ENCODE assay signal across 28 mouse cellular contexts in genomic region chr15:56479015-56479414, GRCm38 (mm10).
A peak's percentile ranks its signal among the peaks of the same experiment; 100 is the strongest.
DNase-seq lines count a peak whose midpoint lies in the region; ATAC-seq and TF ChIP-seq lines count a peak whose summit lies in the region.
"Had no signal": no experiment of that assay in that cellular context is flagged by ENCODE, and none has a peak within 500 bp of the region (broad histone marks: within the 10 kb centered on the region; RNA-seq: fewer than 3 reads in every experiment).

No protein-coding gene starts in this region.

- no peak overlapping the region for H3K27ac ChIP-seq in embryonic facial prominence, embryonic 14.5 days (replicated peaks; ENCODE audit: low read depth, low read length)
- no peak overlapping the region for H3K27ac ChIP-seq in limb, embryonic 14.5 days (replicated peaks; ENCODE audit: low read depth, low read length)
- no peak overlapping the region for H3K27ac ChIP-seq in midbrain, embryonic 11.5 days (ENCODE audit: low read depth, low read length)
- H3K27ac ChIP-seq: heart, embryonic 10.5 days; hindbrain, embryonic 12.5 days; hindbrain, postnatal 0 days; intestine, embryonic 15.5 days; liver, embryonic 13.5 days; midbrain, embryonic 10.5 days; neural tube, embryonic 12.5 days had no signal

- H3K4me3 ChIP-seq in embryonic facial prominence, embryonic 14.5 days (ENCODE audit: low read depth, low read length) = no peak overlapping the region
- no peak overlapping the region for H3K4me3 ChIP-seq in limb, embryonic 14.5 days (replicated peaks; ENCODE audit: low read length)
- H3K4me3 ChIP-seq in midbrain, embryonic 11.5 days (ENCODE audit: low read depth, low read length) = no peak overlapping the region
- H3K4me3 ChIP-seq: heart, embryonic 10.5 days; hindbrain, embryonic 12.5 days; intestine, embryonic 15.5 days; liver, embryonic 13.5 days; midbrain, embryonic 10.5 days; myocyte; neural tube, embryonic 12.5 days had no signal

- ATAC-seq in embryonic facial prominence, embryonic 14.5 days (ENCODE audit: low read depth) = no peak
- peak; percentile 71; the same call in 1 of the 2 replicates for ATAC-seq in limb, embryonic 14.5 days (ENCODE audit: low FRiP score, low read depth)
- ATAC-seq in midbrain, embryonic 11.5 days (ENCODE audit: low FRiP score) = no peak
- ATAC-seq: activated CD4-positive, CD25-positive, alpha-beta regulatory T cell, adult 4 months; forebrain, embryonic 14.5 days; hindbrain, postnatal 0 days; intestine, embryonic 15.5 days had no signal

- peak; percentile 5 for DNase-seq in gastrocnemius, postnatal 25 days
- DNase-seq in gastrocnemius, postnatal 10 days = no peak
- peak; percentile 9 for DNase-seq in NIH3T3 (ENCODE audit: low read depth)
- peak; percentile 50 for DNase-seq in embryonic facial prominence, embryonic 14.5 days (ENCODE audit: low spot score)
- DNase-seq in limb, embryonic 14.5 days (ENCODE audit: low spot score) = peak; percentile 57
- no peak for DNase-seq in right cerebral cortex, postnatal 14 days
- no peak for DNase-seq in midbrain, embryonic 11.5 days (ENCODE audit: low spot score, missing footprints)
- DNase-seq: adrenal gland, adult 2 months; adrenal gland, postnatal 36 days; B cell, adult 2 months; cerebellum, adult 18-20 months; heart, adult 11 months; heart, postnatal 36 days; kidney, adult 2 months; layer of hippocampus, postnatal 36 days; liver, embryonic 13.5 days; lung, adult 18-20 months; lung, postnatal 10 days; thymus, postnatal 14 days had no signal

- WGBS in embryonic facial prominence, embryonic 14.5 days = 48% methylated on average over 3 of the region's 3 CpGs
- 40% methylated on average over 3 of the region's 3 CpGs for WGBS in limb, embryonic 14.5 days
- WGBS in midbrain, embryonic 11.5 days = 83% methylated on average over 3 of the region's 3 CpGs

- H3K9me3 ChIP-seq in embryonic facial prominence, embryonic 14.5 days (ENCODE audit: control insufficient read depth, low read length) = no peaks in the 10 kb centered on the region
- no peaks in the 10 kb centered on the region for H3K9me3 ChIP-seq in limb, embryonic 14.5 days (ENCODE audit: control insufficient read depth, low read length)
- no peaks in the 10 kb centered on the region for H3K9me3 ChIP-seq in midbrain, embryonic 11.5 days (ENCODE audit: control insufficient read depth, low read length)
- H3K9me3 ChIP-seq: heart, embryonic 10.5 days; hindbrain, embryonic 12.5 days; intestine, embryonic 15.5 days; liver, embryonic 13.5 days; midbrain, embryonic 10.5 days; neural tube, embryonic 12.5 days had no signal

- no peaks in the 10 kb centered on the region for H3K4me1 ChIP-seq in embryonic facial prominence, embryonic 14.5 days (ENCODE audit: control insufficient read depth, insufficient read depth, low read length)
- peaks cover 7% of the 10 kb centered on the region; the same call in 1 of the 2 replicates for H3K4me1 ChIP-seq in limb, embryonic 14.5 days (ENCODE audit: control insufficient read depth, insufficient read depth, low read length)
- H3K4me1 ChIP-seq in midbrain, embryonic 11.5 days (ENCODE audit: control insufficient read depth, insufficient read depth, low read length) = no peaks in the 10 kb centered on the region
- H3K4me1 ChIP-seq: heart, embryonic 10.5 days; hindbrain, embryonic 12.5 days; intestine, embryonic 15.5 days; liver, embryonic 13.5 days; midbrain, embryonic 10.5 days; neural tube, embryonic 12.5 days had no signal

- H3K9ac ChIP-seq in embryonic facial prominence, embryonic 14.5 days (ENCODE audit: low read depth, low read length) = no peak overlapping the region
- no peak overlapping the region for H3K9ac ChIP-seq in limb, embryonic 14.5 days (ENCODE audit: low read depth, low read length, severe bottlenecking)
- no peak overlapping the region for H3K9ac ChIP-seq in midbrain, embryonic 11.5 days (ENCODE audit: low read length)
- H3K9ac ChIP-seq: hindbrain, embryonic 12.5 days; intestine, embryonic 15.5 days; liver, embryonic 13.5 days; neural tube, embryonic 12.5 days had no signal

- no peak overlapping the region for H3K4me2 ChIP-seq in embryonic facial prominence, embryonic 14.5 days (ENCODE audit: low read depth, low read length)
- H3K4me2 ChIP-seq in limb, embryonic 14.5 days (replicated peaks; ENCODE audit: low read depth, low read length, severe bottlenecking) = no peak overlapping the region
- H3K4me2 ChIP-seq in midbrain, embryonic 11.5 days = no peak overlapping the region
- H3K4me2 ChIP-seq: hindbrain, embryonic 12.5 days; intestine, embryonic 15.5 days; liver, embryonic 13.5 days; neural tube, embryonic 12.5 days had no signal

- H3K27me3 ChIP-seq in embryonic facial prominence, embryonic 14.5 days (replicated peaks; ENCODE audit: control insufficient read depth, insufficient read depth, low read length) = no peaks in the 10 kb centered on the region
- no peaks in the 10 kb centered on the region for H3K27me3 ChIP-seq in limb, embryonic 14.5 days (ENCODE audit: control insufficient read depth, insufficient read depth, low read length)
- no peaks in the 10 kb centered on the region for H3K27me3 ChIP-seq in midbrain, embryonic 11.5 days (ENCODE audit: control insufficient read depth, insufficient read depth, low read length)
- H3K27me3 ChIP-seq: hindbrain, embryonic 12.5 days; intestine, embryonic 15.5 days; liver, embryonic 13.5 days; neural tube, embryonic 12.5 days had no signal

- no peaks in the 10 kb centered on the region for H3K36me3 ChIP-seq in embryonic facial prominence, embryonic 14.5 days (ENCODE audit: control insufficient read depth, insufficient read depth, low read length)
- H3K36me3 ChIP-seq in limb, embryonic 14.5 days (ENCODE audit: control insufficient read depth, insufficient read depth, low read length) = no peaks in the 10 kb centered on the region
- H3K36me3 ChIP-seq in midbrain, embryonic 11.5 days (ENCODE audit: control insufficient read depth, insufficient read depth, low read length) = no peaks in the 10 kb centered on the region
- H3K36me3 ChIP-seq: heart, embryonic 10.5 days; hindbrain, embryonic 12.5 days; intestine, embryonic 15.5 days; liver, embryonic 13.5 days; midbrain, embryonic 10.5 days; neural tube, embryonic 12.5 days had no signal

- TF ChIP-seq POLR2A in limb, embryonic 14.5 days (IDR thresholded peaks at IDR 0.05; ENCODE audit: borderline replicate concordance, extremely low read depth, insufficient read depth, insufficient read length) = no peak

Comparison
In these comparisons a context has a peak if more than half of its experiments do, and no peak if none do; other contexts are left out.
1. DNase-seq: peak in gastrocnemius, postnatal 25 days (single experiment), NIH3T3 (single experiment), embryonic facial prominence, embryonic 14.5 days (single experiment) and limb, embryonic 14.5 days (single experiment); none in gastrocnemius, postnatal 10 days (single experiment), right cerebral cortex, postnatal 14 days (single experiment) and midbrain, embryonic 11.5 days (single experiment).